In the genomic region with DNA sequence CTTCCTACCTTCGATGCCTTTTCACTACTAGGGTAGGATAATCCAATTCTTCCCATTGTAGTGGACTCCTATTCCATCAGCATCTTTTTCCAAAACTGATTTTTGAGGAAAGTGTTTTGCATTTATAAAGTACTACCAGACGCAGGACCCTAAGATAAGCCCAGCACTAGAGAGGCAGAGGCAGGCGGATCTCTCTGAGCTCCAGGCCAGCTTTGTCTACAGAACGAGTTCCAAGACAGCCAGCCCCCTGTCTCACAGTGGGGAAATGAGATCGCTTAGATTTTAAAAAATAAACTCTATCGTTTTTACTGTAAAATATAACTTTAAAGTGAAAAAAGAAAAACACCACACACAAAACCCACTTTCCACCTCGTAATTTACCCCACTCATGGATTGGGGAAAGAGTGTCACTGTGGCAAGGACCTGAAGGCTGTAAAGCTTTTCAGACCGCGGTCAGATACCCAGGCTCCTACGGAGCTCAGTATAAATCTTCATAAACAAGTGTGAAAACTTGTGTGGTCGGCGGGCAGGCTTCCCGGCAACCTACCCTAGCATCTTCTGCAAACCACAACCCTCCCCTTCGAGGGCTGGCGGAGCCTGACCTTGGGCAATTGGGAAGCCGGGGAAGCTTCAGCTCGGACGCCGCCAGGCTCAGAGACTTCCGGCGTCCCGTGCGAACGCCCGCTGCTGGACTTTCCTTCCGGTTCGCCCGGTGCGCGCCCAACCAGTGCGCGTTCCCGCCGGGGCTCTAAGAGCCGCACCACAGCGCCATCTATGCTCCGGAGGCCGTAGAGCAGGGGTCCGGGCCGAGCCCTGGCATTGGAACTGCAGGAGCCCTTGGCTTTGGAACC, we compare ENCODE assay signal across 7 mouse cellular contexts. TPM values are rescaled to one million over a fixed set of nuclear protein-coding genes. Genes with fewer than 3 reads are reported as not detected.
DNase-seq lines count a peak whose midpoint lies in the region; ATAC-seq lines count a peak whose summit lies in the region.

TSS of gene Smim8 (minus strand) at position 747 of the 851 bp plus-strand sequence.

- peak; percentile 97 for DNase-seq in adrenal gland, postnatal 10 days
- DNase-seq in embryonic facial prominence, embryonic 10.5 days (ENCODE audit: low spot score), result peak; percentile 94
- peak; percentile 99 for DNase-seq in heart, adult 11 months
- peak; percentile 94 for DNase-seq in kidney, adult 18-20 months
- DNase-seq in limb, embryonic 11.5 days (ENCODE audit: low spot score), result peak; percentile 98
- peak; percentile 98 for DNase-seq in midbrain, embryonic 14.5 days
- DNase-seq in spleen, adult 18-20 months, result peak; percentile 76 to 92

- H3K36me3 ChIP-seq in embryonic facial prominence, embryonic 10.5 days (replicated peaks), result no peaks in the 10 kb centered on the region
- H3K36me3 ChIP-seq in limb, embryonic 11.5 days (ENCODE audit: control insufficient read depth, insufficient read depth, low read length), result no peaks in the 10 kb centered on the region
- no peaks in the 10 kb centered on the region for H3K36me3 ChIP-seq in midbrain, embryonic 14.5 days (ENCODE audit: control insufficient read depth, insufficient read depth, low read length)

- H3K4me3 ChIP-seq in embryonic facial prominence, embryonic 10.5 days, result peak within 1 kb of the TSS; percentile 75
- H3K4me3 ChIP-seq in limb, embryonic 11.5 days (ENCODE audit: low read depth, low read length), result peak within 1 kb of the TSS; percentile 61
- peak within 1 kb of the TSS; percentile 63 for H3K4me3 ChIP-seq in midbrain, embryonic 14.5 days (replicated peaks; ENCODE audit: low read depth, low read length)

- 0 out of 2 replicates have a peak, but pooled peaks cover 3% of the 10 kb centered on the region for H3K4me1 ChIP-seq in embryonic facial prominence, embryonic 10.5 days
- H3K4me1 ChIP-seq in limb, embryonic 11.5 days (ENCODE audit: control insufficient read depth, insufficient read depth, low read length), result no peaks in the 10 kb centered on the region
- no peaks in the 10 kb centered on the region for H3K4me1 ChIP-seq in midbrain, embryonic 14.5 days (ENCODE audit: control insufficient read depth, insufficient read depth, low read length)

- WGBS in embryonic facial prominence, embryonic 10.5 days, result 6% methylated on average over 40 of the region's 40 CpGs
- WGBS in limb, embryonic 11.5 days, result 6% methylated on average over 40 of the region's 40 CpGs
- whole genome bisulfite sequencing in midbrain, embryonic 14.5 days, result 5% methylated on average over 40 of the region's 40 CpGs

- H3K27ac ChIP-seq in embryonic facial prominence, embryonic 10.5 days (replicated peaks), result peak within 1 kb of the TSS; percentile 88
- H3K27ac ChIP-seq in limb, embryonic 11.5 days (replicated peaks; ENCODE audit: low read depth, low read length), result no peak within 1 kb of the TSS; the same call in 1 of the 2 replicates
- H3K27ac ChIP-seq in midbrain, embryonic 14.5 days (replicated peaks; ENCODE audit: low read depth, low read length), result peak within 1 kb of the TSS; percentile 84

- ATAC-seq in limb, embryonic 11.5 days (ENCODE audit: insufficient number of reproducible peaks, low FRiP score, low TSS enrichment, low read depth), result peak; percentile 90; the same call in 1 of the 2 replicates
- peak; percentile 92 for ATAC-seq in midbrain, embryonic 14.5 days (ENCODE audit: low FRiP score, low TSS enrichment)

- H3K27me3 ChIP-seq in embryonic facial prominence, embryonic 10.5 days (replicated peaks; ENCODE audit: low read depth, poor library complexity, severe bottlenecking), result no peaks in the 10 kb centered on the region
- H3K27me3 ChIP-seq in limb, embryonic 11.5 days (ENCODE audit: control insufficient read depth, insufficient read depth, low read length), result no peaks in the 10 kb centered on the region
- no peaks in the 10 kb centered on the region for H3K27me3 ChIP-seq in midbrain, embryonic 14.5 days (ENCODE audit: control insufficient read depth, insufficient read depth, low read length)

- peak within 1 kb of the TSS; percentile 66 for H3K9ac ChIP-seq in limb, embryonic 11.5 days (ENCODE audit: low read length)
- H3K9ac ChIP-seq in midbrain, embryonic 14.5 days (replicated peaks; ENCODE audit: low read length), result peak within 1 kb of the TSS; percentile 70

- H3K4me2 ChIP-seq in limb, embryonic 11.5 days (ENCODE audit: low read depth, severe bottlenecking), result peak within 1 kb of the TSS; percentile 33
- peak within 1 kb of the TSS; percentile 79 for H3K4me2 ChIP-seq in midbrain, embryonic 14.5 days (ENCODE audit: low read length)

- H3K9me3 ChIP-seq in embryonic facial prominence, embryonic 10.5 days, result no peaks in the 10 kb centered on the region
- H3K9me3 ChIP-seq in limb, embryonic 11.5 days (ENCODE audit: control insufficient read depth, low read length), result no peaks in the 10 kb centered on the region
- H3K9me3 ChIP-seq in midbrain, embryonic 14.5 days (ENCODE audit: control insufficient read depth, low read length), result no peaks in the 10 kb centered on the region

RNA-seq across cellular contexts. Expression of gene Smim8, which starts in this region (rescaled TPM):
- total RNA-seq in adrenal gland, postnatal 10 days (2021), result 10 to 100 TPM; 26.7 to 30.1 TPM
- 34.8 and 34.9 TPM in 2 replicates for polyA plus RNA-seq in embryonic facial prominence, embryonic 10.5 days (2016; fragmentation: Nextera tagmentation; extraction: Ambion mirVana)
- 36.5 and 37.1 TPM in 2 replicates for polyA plus RNA-seq in limb, embryonic 11.5 days (2014; fragmentation: Nextera tagmentation; extraction: Ambion mirVana)
- 50.9 and 56.0 TPM in 2 replicates for polyA plus RNA-seq in midbrain, embryonic 14.5 days (2014; fragmentation: Nextera tagmentation; extraction: Ambion mirVana)
